Mouse (Mus musculus): ENCODE data around the gene Sap18. TPM values are rescaled to one million over a fixed set of nuclear protein-coding genes. Genes with fewer than 3 reads are reported as not detected.
"Not testable (repeated sequence)": the region's sequence is repeated elsewhere in the genome, so short reads cannot be mapped to it uniquely, and the experiment has no call there.

Sap18 gene
- total RNA-seq, 2 experiments from 2014 or later: 54.8 to 73.6 TPM

- H3K27ac ChIP-seq: no peak overlapping the region
- H3K4me3 ChIP-seq: no peak overlapping the region
- DNase-seq: no peak
- TF ChIP-seq CTCF (IDR thresholded peaks at IDR 0.05): no peak
- intact Hi-C loops (cut with DNase I): no loop called here
Measured at GRCm38 (mm10) chr14:57844535-57844934, 46.6 kb downstream of the Sap18 start.

DNA sequence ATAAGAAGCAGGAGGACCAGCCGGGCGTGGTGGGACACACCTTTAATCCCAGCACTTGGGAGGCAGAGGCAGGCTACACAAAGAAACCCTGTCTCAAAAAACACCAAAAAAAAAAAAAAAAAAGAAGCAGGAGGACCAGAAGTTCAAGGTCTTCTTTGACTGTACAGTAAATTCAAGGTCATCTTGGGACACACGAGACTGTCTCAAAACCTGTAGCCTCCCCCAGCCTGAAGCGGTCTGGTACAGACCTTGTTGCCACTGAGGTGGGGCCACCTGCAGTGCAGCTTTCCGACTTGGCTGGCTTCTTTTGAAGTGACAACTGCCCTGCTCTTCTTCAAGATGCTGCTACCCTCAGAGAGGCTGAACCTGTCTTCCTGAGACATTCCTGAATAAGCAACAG is 50.1 kb downstream of the Sap18 start:
- DNase-seq; H3K27ac ChIP-seq; intact Hi-C loops (cut with DNase I); H3K4me3 ChIP-seq: not testable (repeated sequence)

- TF ChIP-seq CTCF (IDR thresholded peaks at IDR 0.05): no peak
- intact Hi-C loops (cut with DNase I): no loop called here
- Histone ChIP-seq H3K4me3 (no peak overlapping the region), H3K27ac (no peak overlapping the region)
- no peak for DNase-seq
Measured at GRCm38 (mm10) chr14:57848646-57849045, 50.7 kb downstream of the Sap18 start.

DNA sequence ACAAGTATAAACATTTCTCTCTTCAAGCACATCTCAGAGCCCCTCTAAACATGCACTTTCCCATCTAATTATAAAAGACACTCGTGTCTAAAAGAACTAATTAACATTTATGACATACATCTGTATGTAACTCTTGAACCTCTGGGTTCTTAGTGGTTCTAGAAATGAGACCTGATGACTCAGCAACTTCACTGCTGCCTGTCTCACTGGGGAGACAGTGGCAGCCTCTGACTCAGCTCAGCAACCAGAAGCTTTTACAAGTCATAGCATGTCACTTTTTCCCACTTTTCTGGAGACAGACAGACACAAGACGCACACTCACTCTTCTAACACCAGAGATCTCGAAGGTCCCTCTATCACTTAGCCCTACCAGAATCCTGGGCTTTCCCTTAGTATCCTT is 52.4 kb downstream of the Sap18 start:
- Histone ChIP-seq H3K27ac (no peak overlapping the region), H3K4me3 (no peak overlapping the region)
- TF ChIP-seq CTCF (IDR thresholded peaks at IDR 0.05): no peak
- no peak for DNase-seq
- intact Hi-C loops (cut with DNase I): no loop called here

- no peak overlapping the region for H3K4me3 ChIP-seq
- no peak for TF ChIP-seq CTCF (IDR thresholded peaks at IDR 0.05)
- no peak overlapping the region for H3K27ac ChIP-seq
- intact Hi-C loops (cut with DNase I): no loop called here
- no peak for DNase-seq
Measured at GRCm38 (mm10) chr14:57852961-57853360, 55.0 kb downstream of the Sap18 start.

GRCm38 (mm10) chr14:57856037-57856436 is 58.1 kb downstream of the Sap18 start:
- peak; percentile 31; the same call in 1 of the 2 replicates for TF ChIP-seq CTCF (IDR thresholded peaks at IDR 0.05)
- H3K27ac ChIP-seq; H3K4me3 ChIP-seq; intact Hi-C loops (cut with DNase I); DNase-seq: not testable (repeated sequence)

Small RNA genes within 50 kb of the gene (microRNA-seq; reads per million reads assigned to microRNA genes)
- not detected for gene Mir3077

Other genes with a start within 250 kb of the Sap18 start
- 10 to 100 TPM; 36.1 to 37.1 TPM for gene Eef1akmt1, start 226.6 kb upstream of the Sap18 start, total RNA-seq (2021)
- 10 to 100 TPM in 1 of 2 experiments, 1 to 10 TPM in 1; 8.4 to 17.8 TPM for gene Xpo4, start 132.8 kb upstream of the Sap18 start, total RNA-seq (2021)
- gene Gm49361, start 52.1 kb upstream of the Sap18 start, total RNA-seq (2021): not detected
- gene Lats2, start 39.8 kb upstream of the Sap18 start, total RNA-seq (2021): 10 to 100 TPM; 23.7 to 24.2 TPM
- not detected for gene Ska3, start 28.0 kb downstream of the Sap18 start, total RNA-seq (2021)
- 10 to 100 TPM; 64.1 to 72.6 TPM for gene Mrpl57, start 28.1 kb downstream of the Sap18 start, total RNA-seq (2021)
- 1 to 10 TPM; 3.6 to 5.1 TPM for gene Zdhhc20, start 92.1 kb downstream of the Sap18 start, total RNA-seq (2021)
- 10 to 100 TPM; 29.1 to 45.9 TPM for gene Micu2, start 201.1 kb downstream of the Sap18 start, total RNA-seq (2021)

Measured in gastrocnemius, adult 2 months (tissue).